Mouse (Mus musculus) midbrain, postnatal 0 days (tissue): Measurements from ENCODE around the gene Tubb2a. TPM values are rescaled to one million over a fixed set of nuclear protein-coding genes. Genes with fewer than 3 reads are reported as not detected.

Experiments used
- ATAC-seq: fragments of 200-750 bp; cut with Nextera tagmentation; 2 replicates; pipeline ENCODE4 v1.8.0; 2017; ENCODE audit warnings: moderate number of reproducible peaks, mild to moderate bottlenecking, moderate TSS enrichment, moderate library complexity; ENCODE audit not compliant: low FRiP score
- DNase-seq: peaks from one replicate; pipeline ENCODE4 v3.0.0-alpha.2; 2015; ENCODE audit warnings: low spot score
- H3K27ac ChIP-seq: fragments of 300-500 bp; sonication (generic); 2 replicates; pipeline ENCODE4 v1.5.1; 2014; ENCODE audit warnings: low read depth, mild to moderate bottlenecking, low read length, mixed read lengths
- H3K27me3 ChIP-seq: fragments of 300-500 bp; sonication (generic); 2 replicates; pipeline ENCODE4 v1.6.1; 2014; ENCODE audit warnings: low read length, control low read depth, mixed read lengths; ENCODE audit not compliant: insufficient read depth
- H3K36me3 ChIP-seq: fragments of 300-500 bp; sonication (generic); 2 replicates; pipeline ENCODE4 v1.6.1; 2014; ENCODE audit warnings: low read length, control low read depth, mixed read lengths; ENCODE audit not compliant: insufficient read depth
- H3K4me1 ChIP-seq: fragments of 300-500 bp; sonication (generic); 2 replicates; pipeline ENCODE4 v1.6.1; 2014; ENCODE audit warnings: mild to moderate bottlenecking, control low read depth, antibody characterized with exemption, low read length, mixed read lengths; ENCODE audit not compliant: insufficient read depth
- H3K4me2 ChIP-seq: fragments of 300-500 bp; sonication (generic); 2 replicates; pipeline ENCODE4 v1.6.1; 2014; ENCODE audit warnings: low read depth, mild to moderate bottlenecking, low read length, mixed read lengths; ENCODE audit not compliant: poor library complexity, severe bottlenecking
- H3K4me3 ChIP-seq: fragments of 300-500 bp; sonication (generic); 2 replicates; pipeline ENCODE4 v1.5.1; 2014; ENCODE audit warnings: low read depth, mild to moderate bottlenecking, low read length, moderate library complexity
- H3K9ac ChIP-seq: fragments of 300-500 bp; sonication (generic); replicated peaks from 2 replicates; pipeline ENCODE4 v1.6.1; 2014; ENCODE audit warnings: mild to moderate bottlenecking, low read length, moderate library complexity, mixed read lengths; ENCODE audit not compliant: poor library complexity, severe bottlenecking
- H3K9me3 ChIP-seq: fragments of 300-500 bp; sonication (generic); 2 replicates; pipeline ENCODE4 v1.6.1; 2016; ENCODE audit warnings: low read length, control low read depth
- CTCF ChIP-seq: IDR thresholded peaks from 2 replicates; pipeline ENCODE4 v1.5.1; 2016; ENCODE audit warnings: antibody characterized with exemption, mild to moderate bottlenecking
- WGBS: fragments of 180-500 bp; shearing (Covaris S2); extraction: QIAGEN DNeasy Blood & Tissue Kit; methylation state at CpG from one replicate; pipeline ENCODE4 v1.1.7; 2014; 5-methylcytosine and 5-hydroxymethylcytosine counted together
- polyA plus RNA-seq: library from polyadenylated mRNA; unstranded; fragments of >200 nt; fragmentation: Nextera tagmentation; extraction: Ambion mirVana; gene quantifications from 2 replicates; pipeline ENCODE4 v1.2.1, GENCODE M21; 2015
- total RNA-seq: library from RNA; depleted of rRNA; stranded (reverse); fragments of >200 nt; gene quantifications from 2 replicates; pipeline ENCODE4 v1.2.3, GENCODE M21; 2014

The Tubb2a gene
- total and polyA plus RNA-seq, 2 experiments from 2014 or later, result 4,276 to 6,629 TPM

DNA sequence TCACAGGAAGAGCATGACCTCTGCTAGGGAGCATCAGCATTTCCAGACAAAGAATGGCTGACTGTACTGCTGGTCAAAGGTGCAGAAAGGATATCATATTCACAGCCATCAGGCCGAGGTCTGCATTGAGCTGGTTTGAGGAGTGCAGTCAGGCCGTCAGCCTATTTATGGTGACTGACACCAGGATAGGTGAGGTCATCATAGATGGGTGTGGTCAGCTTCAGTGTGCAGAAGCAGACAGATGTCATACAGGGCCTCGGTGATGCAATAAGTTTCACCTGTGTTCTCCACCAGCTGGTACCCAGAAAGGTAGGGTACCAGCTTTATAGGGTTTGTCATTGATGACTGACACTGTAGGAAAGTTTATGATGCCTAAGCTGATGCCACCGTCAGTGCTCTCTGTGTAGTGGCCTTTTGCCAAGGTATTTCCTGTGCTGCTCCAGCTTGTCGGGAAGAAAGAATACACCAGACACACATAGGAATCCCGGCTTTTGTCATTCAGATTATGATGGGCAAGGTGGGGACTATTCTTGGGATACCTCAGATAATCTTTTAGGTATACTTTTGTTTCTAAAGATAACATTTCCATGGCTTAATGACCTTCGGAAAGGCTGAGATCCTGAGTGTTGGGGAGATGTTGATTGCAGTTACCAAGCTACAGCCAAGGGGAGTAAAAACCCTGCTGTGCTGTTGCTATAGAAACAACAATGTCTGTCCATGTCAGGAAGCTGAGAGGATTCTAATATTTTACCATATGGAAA, 9.4 kb upstream of the Tubb2a start:
- peaks cover 21% of the 10 kb centered on the region for H3K4me1 ChIP-seq
- no peaks in the 10 kb centered on the region for H3K9me3 ChIP-seq
- H3K27me3 ChIP-seq, result no peaks in the 10 kb centered on the region
- 0 out of 2 replicates have a peak overlapping the region, but pooled peaks have one; percentile 22 for H3K4me2 ChIP-seq
- peak overlapping the region; percentile 80 for H3K27ac ChIP-seq
- TF ChIP-seq CTCF, result no peak
- DNase-seq (peak; percentile 86), ATAC-seq (peak; percentile 57; the same call in 1 of the 2 replicates)
- 35% methylated on average over 7 of the region's 7 CpGs for WGBS
- H3K36me3 ChIP-seq, result no peaks in the 10 kb centered on the region
- H3K4me3 ChIP-seq, result no peak overlapping the region
- peak overlapping the region; percentile 19; the same call in 1 of the 2 replicates for H3K9ac ChIP-seq

DNA sequence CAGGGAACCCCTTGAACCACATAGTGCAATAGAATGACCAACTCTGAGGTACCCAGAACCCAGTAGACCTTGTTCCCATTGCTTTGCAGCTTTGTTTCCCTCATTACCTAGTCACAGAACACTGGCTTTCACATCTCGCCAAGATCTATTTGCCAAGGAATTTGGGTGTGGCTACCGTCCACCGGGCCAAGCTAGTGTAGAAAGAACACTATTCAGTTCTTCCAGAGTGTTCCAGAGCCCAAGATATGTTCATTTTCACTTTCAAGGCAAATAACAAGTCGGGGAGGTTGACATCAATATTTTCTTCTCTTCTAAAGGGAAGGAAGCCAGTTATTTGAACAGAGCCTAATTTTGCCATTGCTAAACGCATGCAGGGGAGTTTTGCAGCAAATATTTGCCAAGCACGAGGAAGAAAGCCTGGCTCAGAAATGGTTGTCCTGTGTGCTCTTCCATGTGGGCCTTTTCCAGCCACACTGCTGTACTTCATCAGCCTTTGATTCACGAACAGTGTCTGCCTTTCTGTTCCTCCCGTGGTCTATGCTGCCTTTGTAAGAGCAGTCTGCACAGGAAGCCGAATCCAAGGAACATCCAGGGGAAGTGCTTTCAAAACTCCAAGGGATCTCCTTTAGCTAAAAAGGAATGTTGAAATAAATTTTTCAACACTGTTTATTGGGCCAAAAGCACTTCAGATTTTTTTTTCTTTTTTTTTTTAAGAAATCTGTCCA, 6.4 kb upstream of the Tubb2a start:
- WGBS, result 58% methylated on average over 9 of the region's 9 CpGs
- peaks cover 19% of the 10 kb centered on the region for H3K4me1 ChIP-seq
- H3K9ac ChIP-seq, result no peak overlapping the region
- H3K27me3 ChIP-seq, result no peaks in the 10 kb centered on the region
- no peak overlapping the region for H3K4me3 ChIP-seq
- peak overlapping the region; percentile 59 for H3K27ac ChIP-seq
- no peak overlapping the region for H3K4me2 ChIP-seq
- TF ChIP-seq CTCF, result no peak
- DNase-seq (no peak), ATAC-seq (no peak)
- no peaks in the 10 kb centered on the region for H3K9me3 ChIP-seq
- no peaks in the 10 kb centered on the region for H3K36me3 ChIP-seq

DNA sequence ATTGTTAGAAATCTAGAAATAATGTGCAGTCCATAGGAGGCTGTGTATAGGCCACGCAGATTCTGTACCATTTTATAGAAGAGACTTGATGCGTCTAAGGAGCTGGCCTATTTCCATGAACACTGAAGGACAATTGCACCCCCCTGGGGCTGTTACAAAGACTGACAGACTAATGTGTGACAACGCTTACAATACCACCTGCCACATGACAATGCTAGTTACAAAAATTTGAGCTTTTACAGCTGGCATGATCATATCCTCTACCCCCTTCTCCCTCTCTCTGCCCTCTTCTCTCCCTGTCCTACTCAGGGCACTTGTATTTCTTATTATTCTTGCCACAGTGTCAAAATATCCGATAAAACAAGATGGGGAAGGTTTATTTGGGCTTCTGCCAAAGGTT, 4.1 kb upstream of the Tubb2a start:
- WGBS, result 61% methylated on average over 4 of the region's 4 CpGs

DNA sequence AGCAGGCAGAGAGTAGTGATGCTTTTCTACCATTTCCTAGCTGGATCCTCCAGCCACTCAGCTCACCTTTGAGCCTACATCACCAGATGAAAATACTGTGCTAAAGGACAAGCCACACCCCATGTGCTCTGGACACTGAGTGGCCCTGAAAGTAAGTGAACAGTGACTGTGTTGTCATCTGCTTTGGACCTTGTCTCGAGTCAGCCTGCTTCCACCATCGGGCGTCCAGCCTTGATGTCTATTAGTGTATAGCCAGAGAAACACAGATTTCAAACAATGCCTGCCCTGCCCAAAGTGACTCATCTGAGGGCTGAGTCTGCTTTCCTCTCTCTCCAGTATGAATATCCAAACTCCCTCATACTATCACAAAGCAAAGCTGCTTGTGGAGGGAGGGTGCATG, 2.0 kb upstream of the Tubb2a start:
- no peak overlapping the region for H3K27ac ChIP-seq
- no peak overlapping the region for H3K4me2 ChIP-seq
- WGBS, result 90% methylated on average over 3 of the region's 3 CpGs
- ATAC-seq, result no peak
- no peaks in the 10 kb centered on the region for H3K27me3 ChIP-seq
- peaks cover 8% of the 10 kb centered on the region; the same call in 1 of the 2 replicates for H3K36me3 ChIP-seq
- no peaks in the 10 kb centered on the region for H3K9me3 ChIP-seq
- no peak overlapping the region for H3K9ac ChIP-seq
- TF ChIP-seq CTCF, result no peak
- 0 out of 2 replicates have a peak, but pooled peaks cover 5% of the 10 kb centered on the region for H3K4me1 ChIP-seq
- DNase-seq, result no peak
- no peak overlapping the region for H3K4me3 ChIP-seq

More for the DNA sequence above, 4.1 kb upstream of the Tubb2a start:
- Histone ChIP-seq H3K36me3 (no peaks in the 10 kb centered on the region), H3K4me2 (no peak overlapping the region), H3K27ac (no peak overlapping the region), H3K27me3 (no peaks in the 10 kb centered on the region), H3K9me3 (no peaks in the 10 kb centered on the region), H3K4me3 (no peak overlapping the region), H3K4me1 (peaks cover 2% of the 10 kb centered on the region; the same call in 1 of the 2 replicates), H3K9ac (no peak overlapping the region)
- no peak for ATAC-seq
- TF ChIP-seq CTCF, result no peak
- no peak for DNase-seq

DNA sequence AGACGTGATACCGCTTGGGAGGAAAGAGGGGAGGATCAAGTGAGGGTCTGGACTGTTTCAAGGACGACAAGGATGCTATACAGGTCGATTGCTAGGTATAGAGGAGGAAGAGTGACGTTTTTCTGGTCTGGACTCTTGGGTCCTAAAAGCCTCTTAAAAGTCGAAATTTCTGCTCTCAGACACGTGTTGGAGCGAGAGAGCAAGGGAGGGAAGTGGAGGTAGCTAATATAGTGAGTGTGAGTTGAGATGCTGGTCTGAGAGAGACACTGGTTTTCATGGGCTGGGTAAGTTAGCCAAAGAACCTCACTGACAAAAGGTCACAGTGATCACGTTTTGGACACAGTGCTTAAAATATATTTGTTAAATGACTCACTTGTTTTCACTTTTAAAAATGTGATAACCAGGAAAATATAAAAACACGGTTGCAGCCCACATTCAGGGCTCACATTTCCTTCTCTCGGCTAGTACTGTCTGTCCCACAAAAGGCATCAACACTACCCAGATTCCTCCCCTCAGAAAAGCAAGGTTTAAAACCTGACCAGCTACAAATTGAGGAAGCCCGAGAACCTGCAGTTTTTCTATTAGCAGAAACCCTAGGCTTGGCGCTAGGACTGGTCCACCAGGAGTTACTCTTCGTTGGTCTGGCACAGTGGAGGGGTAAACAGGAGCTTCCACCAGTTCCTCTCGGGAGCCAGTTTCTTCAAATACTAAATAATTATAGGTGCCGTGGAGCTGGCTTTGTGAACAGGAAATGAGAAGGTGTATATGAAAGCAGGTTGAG, 883 bp upstream of the Tubb2a start:
- Histone ChIP-seq H3K4me3 (peak overlapping the region; percentile 83), H3K36me3 (peaks cover 12% of the 10 kb centered on the region), H3K4me1 (0 out of 2 replicates have a peak, but pooled peaks cover 5% of the 10 kb centered on the region), H3K9me3 (no peaks in the 10 kb centered on the region), H3K4me2 (peak overlapping the region; percentile 90), H3K27ac (peak overlapping the region; percentile 97), H3K27me3 (no peaks in the 10 kb centered on the region), H3K9ac (peak overlapping the region; percentile 98)
- peak; percentile 21 for ATAC-seq
- TF ChIP-seq CTCF, result no peak
- WGBS, result 41% methylated on average over 16 of the region's 16 CpGs
- DNase-seq, result no peak
